Comparison of ENCODE assay signal across 23 mouse cellular contexts in the genomic region with DNA sequence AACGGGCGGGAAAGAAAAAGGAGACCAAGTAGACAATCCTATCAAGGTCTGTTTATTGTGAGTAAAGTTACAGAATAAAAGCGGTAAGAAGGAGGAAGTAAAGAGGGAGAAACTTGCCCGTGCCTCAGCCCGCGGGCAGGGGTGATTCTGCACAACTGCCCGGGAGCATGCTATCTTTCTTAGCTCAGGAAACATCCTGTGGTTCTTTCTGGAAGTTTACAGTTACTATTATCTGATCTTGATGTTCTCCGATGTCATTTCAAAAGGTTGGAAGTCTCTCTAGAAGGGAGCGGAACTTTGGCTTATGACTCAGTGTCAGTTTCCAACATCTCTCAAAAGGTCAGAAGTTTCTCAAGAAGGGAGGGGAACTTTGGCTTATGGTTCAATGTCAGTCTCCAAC. TPM values are rescaled to one million over a fixed set of nuclear protein-coding genes. Genes with fewer than 3 reads are reported as not detected.
DNase-seq lines count a peak whose midpoint lies in the region; ATAC-seq and TF ChIP-seq lines count a peak whose summit lies in the region.
"Not testable (repeated sequence)": the region's sequence is repeated elsewhere in the genome, so short reads cannot be mapped to it uniquely, and the experiment has no call there.
"Had no signal": no experiment of that assay in that cellular context is flagged by ENCODE, and none has a peak within 500 bp of the region (broad histone marks: within the 10 kb centered on the region; RNA-seq: fewer than 3 reads in every experiment).

No protein-coding gene starts in this region.

- H3K27ac ChIP-seq in MEL (ENCODE audit: control insufficient read depth, low read depth, low read length) (peak overlapping the region; percentile 98), macrophage (peak overlapping the region; percentile 95)
- not testable (repeated sequence) for H3K27ac ChIP-seq in liver, adult 2 months (replicated peaks; ENCODE audit: insufficient read depth, low read depth, low read length)

- H3K36me3 ChIP-seq in MEL (ENCODE audit: control insufficient read depth in 1 of 2, insufficient read depth in 2 of 2, low read length in 2 of 2); liver, adult 2 months (ENCODE audit: control insufficient read depth, insufficient read depth, low read length); macrophage (ENCODE audit: inconsistent target): not testable (repeated sequence)

- TF ChIP-seq CTCF in MEL (IDR thresholded peaks at IDR 0.05 in 2 of 3, conservative IDR thresholded peaks at IDR 0.05 in 1 of 3; ENCODE audit: control insufficient read depth in 1 of 3, insufficient read depth in 1 of 3, low read depth in 2 of 3, low read length in 3 of 3, poor library complexity in 1 of 3, severe bottlenecking in 1 of 3); liver, adult 2 months (IDR thresholded peaks at IDR 0.05; ENCODE audit: low read depth, low read length): not testable (repeated sequence)

- TF ChIP-seq POLR2A in MEL (IDR thresholded peaks at IDR 0.05; ENCODE audit: control insufficient read depth in 1 of 2, insufficient read depth in 1 of 2, low read depth in 1 of 2, low read length in 2 of 2, poor library complexity in 1 of 2); liver, adult 2 months (IDR thresholded peaks at IDR 0.05; ENCODE audit: extremely low read depth, insufficient read depth, low read length): not testable (repeated sequence)

- TF ChIP-seq EP300 in MEL (IDR thresholded peaks at IDR 0.05; ENCODE audit: low read depth in 1 of 2, low read length in 2 of 2): peak; percentile 75 to 85

- H3K79me2 ChIP-seq in MEL (ENCODE audit: control insufficient read depth, insufficient read depth, low read length, poor library complexity); liver, adult 2 months (ENCODE audit: control insufficient read depth, insufficient read depth, low read length); macrophage (ENCODE audit: inconsistent target): not testable (repeated sequence)

- not testable (repeated sequence) for H3K27me3 ChIP-seq in MEL (ENCODE audit: control insufficient read depth in 1 of 2, insufficient read depth in 2 of 2, low read length in 2 of 2); liver, adult 2 months (ENCODE audit: control insufficient read depth, insufficient read depth, low read length)

- H3K9me3 ChIP-seq in MEL (replicated peaks; ENCODE audit: insufficient read depth, low read length): not testable (repeated sequence)

- TF ChIP-seq RAD21 in MEL (IDR thresholded peaks at IDR 0.05; ENCODE audit: low read depth, low read length): not testable (repeated sequence)

- WGBS in liver, adult 2 months: 94% methylated on average over 9 of the region's 9 CpGs
- 30% methylated on average over 9 of the region's 9 CpGs for WGBS in macrophage (ENCODE audit: missing documents)

- DNase-seq in 416B (ENCODE audit: low read depth) (peak; percentile 92), MEL (ENCODE audit: low read depth, low spot score) (peak; percentile 80)
- DNase-seq in liver, adult 2 months (ENCODE audit: extremely low read depth, low read depth, low spot score): peak; percentile 2

- H3K4me1 ChIP-seq in MEL (ENCODE audit: control insufficient read depth in 1 of 2, insufficient read depth in 2 of 2, low read length in 2 of 2): peaks cover 3 to 12% of the 10 kb centered on the region in 2 experiments; a peak in 3 of 4 replicates
- H3K4me1 ChIP-seq in liver, adult 2 months (ENCODE audit: control insufficient read depth, insufficient read depth, low read length): not testable (repeated sequence)

- H3K4me3 ChIP-seq in MEL (ENCODE audit: control insufficient read depth in 1 of 2, insufficient read depth in 1 of 2, low read depth in 2 of 2, low read length in 2 of 2); liver, adult 2 months (ENCODE audit: insufficient read depth, low read depth, low read length); macrophage (ENCODE audit: inconsistent target): not testable (repeated sequence)

- ATAC-seq in granulocyte monocyte progenitor cell, adult 5-6 weeks (replicated peaks; ENCODE audit: poor library complexity, severe bottlenecking): peak; percentile 22; the same call in 1 of the 2 replicates
- ATAC-seq in monocyte, adult 5-6 weeks (replicated peaks; ENCODE audit: insufficient number of reproducible peaks, low FRiP score, low TSS enrichment, poor library complexity, severe bottlenecking): peak; percentile 36; the same call in 1 of the 2 replicates

- H3K9ac ChIP-seq in MEL (ENCODE audit: control insufficient read depth, low read depth, low read length, poor library complexity, severe bottlenecking); liver, adult 2 months (ENCODE audit: low read depth, low read length): not testable (repeated sequence)

TF ChIP-seq in MEL, 35 proteins besides CTCF, POLR2A, EP300 and RAD21:
- TF ChIP-seq MYB (IDR thresholded peaks at IDR 0.05; ENCODE audit: low read depth, low read length): peak; percentile 69
- peak; percentile 75 for TF ChIP-seq GATA1 (IDR thresholded peaks at IDR 0.05; ENCODE audit: low read depth, low read length)
- peak; percentile 53 for TF ChIP-seq ETS1 (IDR thresholded peaks at IDR 0.05; ENCODE audit: low read depth, low read length)
- peak; percentile 56; the same call in 1 of the 2 replicates for TF ChIP-seq TAL1 (IDR thresholded peaks at IDR 0.05; ENCODE audit: low read length)
- TF ChIP-seq BHLHE40 (IDR thresholded peaks at IDR 0.05; ENCODE audit: borderline replicate concordance, low read depth, low read length): peak; percentile 74; the same call in 1 of the 2 replicates
- peak; percentile 63 for TF ChIP-seq TCF12 (IDR thresholded peaks at IDR 0.05; ENCODE audit: low read depth, low read length)

RNA-seq across cellular contexts. Expression of gene Slc22a27, which starts 52.7 kb away (rescaled TPM):
- total RNA-seq in MEL (2012; rRNA removed): not detected in 2 replicates
- not detected for polyA plus RNA-seq in MEL (2012; ENCODE audit: insufficient read depth in 1 of 2, insufficient read length in 2 of 2, low read depth in 1 of 2, low replicate concordance in 2 of 2, missing spikeins in 1 of 2)
- total RNA-seq in granulocyte monocyte progenitor cell, adult 5-6 weeks (2014; fragmentation: Nextera tagmentation): not detected in 2 replicates
- not detected in 2 replicates for total RNA-seq in granulocyte monocyte progenitor cell, adult 5-6 weeks (2017)
- total RNA-seq in liver, adult 2 months (2014; rRNA removed): 16.2 and 25.1 TPM in 2 replicates
- 22.3 and 23.2 TPM in 2 replicates for polyA plus RNA-seq in liver, adult 2 months (2012; rRNA removed)
- not detected for total RNA-seq in macrophage (2018; cell fraction: chromatin; rRNA removed)
- not detected for total RNA-seq in macrophage (2018; cell fraction: cytosol; rRNA removed)
- total RNA-seq in macrophage (2018; cell fraction: nucleus; rRNA removed): not detected
- polyA plus RNA-seq in macrophage (2018): not detected in 3 replicates
- total RNA-seq in monocyte, adult 5-6 weeks (2017): not detected in 3 replicates
- total RNA-seq: adrenal gland, adult 18-20 months; adrenal gland, adult 8-10 months; adrenal gland, postnatal 36 days; CH12.LX; forebrain, postnatal 0 days; G1E had no signal
- polyA plus RNA-seq: activated CD4-positive, CD25-positive, alpha-beta regulatory T cell, adult 4 months; CD4-positive, CD25-positive, alpha-beta regulatory T cell, adult 4 months; cerebellum, adult 2 months; cortical plate, adult 2 months; embryonic facial prominence, embryonic 10.5 days; embryonic facial prominence, embryonic 12.5 days; embryonic facial prominence, embryonic 14.5 days; forebrain, embryonic 11.5 days; forebrain, embryonic 13.5 days; forebrain, embryonic 15.5 days; forebrain, postnatal 0 days; G1E; Patski had no signal

Comparison
In these comparisons a context has a peak if more than half of its experiments do, and no peak if none do; other contexts are left out.
1. DNase-seq: peak in every context shown above with its lines; median percentile 92 in 416B; 80 in MEL; 2 in liver, adult 2 months.
2. RNA of gene Slc22a27, which starts 52.7 kb away (total RNA-seq): 16.2 to 25.1 TPM in liver, adult 2 months; not detected in MEL, not detected in granulocyte monocyte progenitor cell, adult 5-6 weeks and not detected in monocyte, adult 5-6 weeks; every median in the first group is over 10 times any median in the second.